Mouse (Mus musculus) stomach, embryonic 16.5 days (tissue): Measurements from ENCODE around the gene Lnpep. TPM values are rescaled to one million over a fixed set of nuclear protein-coding genes. Genes with fewer than 3 reads are reported as not detected.
A peak's percentile ranks its signal among the peaks of the same experiment; 100 is the strongest.

Experiments
- ATAC-seq: fragments of 200-750 bp; cut with Nextera tagmentation; 2 replicates; pipeline ENCODE4 v1.8.0; 2017; ENCODE audit warnings: moderate number of reproducible peaks, moderate TSS enrichment; ENCODE audit not compliant: insufficient read depth, low FRiP score
- H3K27ac ChIP-seq: fragments of 300-500 bp; sonication (generic); 2 replicates; pipeline ENCODE4 v1.5.1; 2014; ENCODE audit warnings: low read length
- H3K27me3 ChIP-seq: fragments of 300-500 bp; sonication (generic); 2 replicates; pipeline ENCODE4 v1.6.1; 2014; ENCODE audit warnings: low read length, control low read depth, mixed read lengths; ENCODE audit not compliant: control insufficient read depth, insufficient read depth
- H3K36me3 ChIP-seq: fragments of 300-500 bp; sonication (generic); 2 replicates; pipeline ENCODE4 v1.6.1; 2014; ENCODE audit warnings: low read length; ENCODE audit not compliant: control insufficient read depth, insufficient read depth
- H3K4me1 ChIP-seq: fragments of 300-500 bp; sonication (generic); 2 replicates; pipeline ENCODE4 v1.6.1; 2014; ENCODE audit warnings: low read length, control low read depth, mixed read lengths; ENCODE audit not compliant: control insufficient read depth, insufficient read depth
- H3K4me2 ChIP-seq: fragments of 300-500 bp; sonication (generic); 2 replicates; pipeline ENCODE4 v1.6.1; 2014; ENCODE audit warnings: low read depth, low read length, mixed read lengths
- H3K4me3 ChIP-seq: fragments of 300-500 bp; sonication (generic); replicated peaks from 2 replicates; pipeline ENCODE4 v1.5.1; 2014; ENCODE audit warnings: mild to moderate bottlenecking, low read length
- H3K9ac ChIP-seq: fragments of 300-500 bp; sonication (generic); 2 replicates; pipeline ENCODE4 v1.6.1; 2014; ENCODE audit warnings: low read length
- H3K9me3 ChIP-seq: fragments of 300-500 bp; sonication (generic); replicated peaks from 2 replicates; pipeline ENCODE4 v1.6.1; 2016; ENCODE audit warnings: low read length, control low read depth; ENCODE audit not compliant: control insufficient read depth
- WGBS: fragments of 180-500 bp; shearing (Covaris S2); extraction: QIAGEN DNeasy Blood & Tissue Kit; methylation state at CpG from one replicate; pipeline ENCODE4 v1.1.7; 2014; 5-methylcytosine and 5-hydroxymethylcytosine counted together
- polyA plus RNA-seq: library from polyadenylated mRNA; unstranded; fragments of >200 nt; fragmentation: Nextera tagmentation; extraction: Ambion mirVana; gene quantifications from 2 replicates; pipeline ENCODE4 v1.2.1, GENCODE M21; 2015

Lnpep gene
- polyA plus RNA-seq, 1 experiment from 2014 or later: 10.1 TPM

- Histone ChIP-seq H3K27ac (no peak overlapping the region), H3K4me3 (no peak overlapping the region), H3K9me3 (no peaks in the 10 kb centered on the region), H3K9ac (no peak overlapping the region), H3K4me2 (no peak overlapping the region), H3K36me3 (no peaks in the 10 kb centered on the region), H3K4me1 (no peaks in the 10 kb centered on the region), H3K27me3 (no peaks in the 10 kb centered on the region)
- WGBS: 72% methylated on average over 8 of the region's 8 CpGs
- ATAC-seq: no peak
Measured at GRCm38 (mm10) chr17:17492116-17492515, 132.7 kb downstream of the Lnpep start.

- H3K4me2 ChIP-seq: peak overlapping the region; percentile 17; the same call in 1 of the 2 replicates
- H3K4me1 ChIP-seq: no peaks in the 10 kb centered on the region
- ATAC-seq: peak; percentile 29; the same call in 1 of the 2 replicates
- no peak overlapping the region for H3K9ac ChIP-seq
- 34% methylated on average over 7 of the region's 7 CpGs for WGBS
- no peak overlapping the region for H3K4me3 ChIP-seq
- no peaks in the 10 kb centered on the region for H3K36me3 ChIP-seq
- no peaks in the 10 kb centered on the region for H3K9me3 ChIP-seq
- no peak overlapping the region for H3K27ac ChIP-seq
- no peaks in the 10 kb centered on the region for H3K27me3 ChIP-seq
Measured at GRCm38 (mm10) chr17:17491622-17492001, 133.2 kb downstream of the Lnpep start.

- no peaks in the 10 kb centered on the region for H3K9me3 ChIP-seq
- no peak overlapping the region for H3K27ac ChIP-seq
- H3K4me2 ChIP-seq: peak overlapping the region; percentile 17; the same call in 1 of the 2 replicates
- H3K4me1 ChIP-seq: no peaks in the 10 kb centered on the region
- H3K9ac ChIP-seq: no peak overlapping the region
- WGBS: 30% methylated on average over 14 of the region's 15 CpGs
- ATAC-seq: peak; percentile 85; the same call in 1 of the 2 replicates
- no peaks in the 10 kb centered on the region for H3K27me3 ChIP-seq
- no peak overlapping the region for H3K4me3 ChIP-seq
- no peaks in the 10 kb centered on the region for H3K36me3 ChIP-seq
Measured at GRCm38 (mm10) chr17:17490820-17491621, 133.8 kb downstream of the Lnpep start.

GRCm38 (mm10) chr17:17485789-17486188 is 139.1 kb downstream of the Lnpep start:
- WGBS: 64% methylated on average over 2 of the region's 2 CpGs
- no peak overlapping the region for H3K27ac ChIP-seq

More at GRCm38 (mm10) chr17:17485789-17486188, 139.1 kb downstream of the Lnpep start:
- Histone ChIP-seq H3K36me3 (no peaks in the 10 kb centered on the region), H3K9ac (no peak overlapping the region), H3K9me3 (no peaks in the 10 kb centered on the region), H3K4me3 (no peak overlapping the region), H3K4me2 (no peak overlapping the region), H3K27me3 (no peaks in the 10 kb centered on the region), H3K4me1 (no peaks in the 10 kb centered on the region)
- ATAC-seq: no peak

Other genes with a start within 250 kb of the Lnpep start
- 4.9 and 5.9 TPM in 2 replicates for gene Lix1, start 222.4 kb downstream of the Lnpep start, polyA plus RNA-seq
- gene Vmn2r90, start 78.7 kb upstream of the Lnpep start, polyA plus RNA-seq: not detected in 2 replicates
- 27.5 and 29.8 TPM in 2 replicates for gene Spaca6, start 202.1 kb upstream of the Lnpep start, polyA plus RNA-seq
- 0.88 and 0.94 TPM in 2 replicates for gene Has1, start 230.2 kb upstream of the Lnpep start, polyA plus RNA-seq